ENCODE assay signal across 25 mouse cellular contexts in genomic region chr2:140758881-140759280, GRCm38 (mm10).
"Had no signal": no experiment of that assay in that cellular context is flagged by ENCODE, and none has a peak within 500 bp of the region (broad histone marks: within the 10 kb centered on the region; RNA-seq: fewer than 3 reads in every experiment).

No protein-coding gene starts in this region.

- H3K4me3 ChIP-seq: heart, adult 2 months; heart, embryonic 13.5 days; heart, embryonic 15.5 days; hindbrain, embryonic 13.5 days; hindbrain, embryonic 15.5 days; intestine, embryonic 15.5 days; kidney, embryonic 15.5 days; limb, embryonic 13.5 days had no signal

- H3K27ac ChIP-seq: heart, adult 2 months; heart, embryonic 13.5 days; heart, embryonic 15.5 days; hindbrain, embryonic 13.5 days; hindbrain, embryonic 15.5 days; hindbrain, postnatal 0 days; intestine, embryonic 15.5 days; kidney, embryonic 15.5 days; kidney, postnatal 0 days; limb, embryonic 13.5 days had no signal

- H3K27me3 ChIP-seq: heart, embryonic 13.5 days; heart, embryonic 15.5 days; hindbrain, embryonic 13.5 days; hindbrain, embryonic 15.5 days; intestine, embryonic 15.5 days; kidney, embryonic 15.5 days; limb, embryonic 13.5 days had no signal

- H3K9ac ChIP-seq: forebrain, postnatal 0 days; heart, embryonic 13.5 days; heart, embryonic 15.5 days; hindbrain, embryonic 13.5 days; hindbrain, embryonic 15.5 days; intestine, embryonic 15.5 days; kidney, embryonic 15.5 days; limb, embryonic 13.5 days had no signal

- H3K4me2 ChIP-seq: heart, embryonic 11.5 days; heart, embryonic 13.5 days; heart, embryonic 15.5 days; hindbrain, embryonic 13.5 days; hindbrain, embryonic 15.5 days; intestine, embryonic 15.5 days; kidney, embryonic 15.5 days; limb, embryonic 13.5 days had no signal

- H3K9me3 ChIP-seq: heart, embryonic 13.5 days; heart, embryonic 15.5 days; hindbrain, embryonic 13.5 days; hindbrain, embryonic 15.5 days; intestine, embryonic 15.5 days; kidney, embryonic 15.5 days; limb, embryonic 13.5 days had no signal

- DNase-seq: forebrain, postnatal 0 days; gastrocnemius, postnatal 14 days; gastrocnemius, postnatal 36 days; heart, adult 11 months; heart, adult 2 months; heart, postnatal 14 days; heart, postnatal 36 days; kidney, adult 18-20 months; kidney, adult 9 months; kidney, postnatal 14 days; kidney, postnatal 36 days; layer of hippocampus, adult 9-11 months; layer of hippocampus, postnatal 36 days; left cerebral cortex, postnatal 4 days had no signal

- H3K4me1 ChIP-seq: heart, embryonic 15.5 days; hindbrain, embryonic 15.5 days; intestine, embryonic 15.5 days; kidney, embryonic 15.5 days; limb, embryonic 13.5 days had no signal

- H3K36me3 ChIP-seq: heart, embryonic 13.5 days; heart, embryonic 15.5 days; hindbrain, embryonic 13.5 days; hindbrain, embryonic 15.5 days; intestine, embryonic 15.5 days; kidney, embryonic 15.5 days; limb, embryonic 13.5 days had no signal

- ATAC-seq: forebrain, postnatal 0 days; hindbrain, postnatal 0 days; intestine, postnatal 0 days had no signal
